Mouse (Mus musculus): ENCODE measurements around the gene Ltv1. TPM values are rescaled to one million over a fixed set of nuclear protein-coding genes. Genes with fewer than 3 reads are reported as not detected.
"Not testable (repeated sequence)": the region's sequence is repeated elsewhere in the genome, so short reads cannot be mapped to it uniquely, and the experiment has no call there.

Ltv1 gene
- polyA plus RNA-seq, 1 experiment from 2014 or later = 75.6 TPM

DNA sequence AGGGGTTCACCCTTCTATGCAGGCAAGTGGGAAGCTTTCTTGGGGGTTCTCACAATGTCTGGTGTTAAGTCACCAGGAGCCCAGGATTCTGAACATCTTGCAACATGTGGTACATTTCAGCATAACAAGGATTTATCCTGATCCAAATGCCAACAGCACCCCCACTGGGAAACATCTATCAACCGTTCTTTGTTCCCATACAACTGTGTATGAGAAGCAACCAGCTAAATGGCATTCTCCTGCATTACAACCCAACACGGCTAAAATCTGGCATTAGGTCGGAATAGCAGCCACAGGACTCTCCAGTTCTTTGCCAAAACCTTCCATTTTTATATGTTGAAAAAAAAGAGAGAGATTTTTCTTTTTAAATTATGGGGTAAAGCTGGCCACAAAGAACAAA lies 16.5 kb upstream of the Ltv1 start:
- H3K27ac ChIP-seq (ENCODE audit: low read length) = peak overlapping the region; percentile 61
- no peaks in the 10 kb centered on the region for H3K36me3 ChIP-seq (ENCODE audit: control insufficient read depth, insufficient read depth, low read length)
- no peak overlapping the region for H3K4me2 ChIP-seq (replicated peaks; ENCODE audit: low read depth, low read length)
- H3K9ac ChIP-seq (replicated peaks; ENCODE audit: low read depth, low read length) = no peak overlapping the region
- no peaks in the 10 kb centered on the region for H3K27me3 ChIP-seq (ENCODE audit: control insufficient read depth, insufficient read depth, low read length)
- no peak for ATAC-seq (ENCODE audit: insufficient number of reproducible peaks, insufficient read depth, low FRiP score, low read depth)
- H3K4me1 ChIP-seq (ENCODE audit: control insufficient read depth, insufficient read depth, low read length) = peaks cover 35% of the 10 kb centered on the region
- no peak overlapping the region for H3K4me3 ChIP-seq (ENCODE audit: low read depth, low read length)
- 29% methylated on average over 3 of the region's 3 CpGs for WGBS
- no peaks in the 10 kb centered on the region for H3K9me3 ChIP-seq (ENCODE audit: control insufficient read depth, low read depth, low read length)

DNA sequence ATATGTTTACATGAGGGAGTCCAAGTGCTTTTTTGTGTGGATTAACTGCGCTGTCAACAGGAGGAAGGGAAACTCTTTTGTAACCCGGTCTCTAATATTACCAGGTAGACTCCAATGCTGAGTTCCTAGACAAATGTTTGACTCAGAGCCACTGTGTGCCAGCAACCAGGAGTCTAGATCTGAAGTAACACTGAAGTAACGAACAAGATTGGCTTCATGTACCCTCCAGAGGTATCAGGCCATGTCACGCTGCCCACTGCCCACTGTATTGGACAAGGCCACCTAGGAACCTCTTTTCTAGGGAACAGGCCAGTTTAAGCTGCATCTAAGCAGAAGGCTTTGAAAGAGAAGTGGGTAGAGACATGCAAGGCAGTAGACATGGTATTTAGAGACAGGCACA lies 16.1 kb upstream of the Ltv1 start:
- no peak overlapping the region for H3K4me3 ChIP-seq (ENCODE audit: low read depth, low read length)
- no peak overlapping the region for H3K9ac ChIP-seq (replicated peaks; ENCODE audit: low read depth, low read length)
- H3K4me1 ChIP-seq (ENCODE audit: control insufficient read depth, insufficient read depth, low read length) = peaks cover 30% of the 10 kb centered on the region
- 70% methylated on average over 4 of the region's 4 CpGs for WGBS
- no peaks in the 10 kb centered on the region for H3K36me3 ChIP-seq (ENCODE audit: control insufficient read depth, insufficient read depth, low read length)
- ATAC-seq (ENCODE audit: insufficient number of reproducible peaks, insufficient read depth, low FRiP score, low read depth) = no peak
- H3K27me3 ChIP-seq (ENCODE audit: control insufficient read depth, insufficient read depth, low read length) = no peaks in the 10 kb centered on the region
- H3K4me2 ChIP-seq (replicated peaks; ENCODE audit: low read depth, low read length) = no peak overlapping the region
- no peaks in the 10 kb centered on the region for H3K9me3 ChIP-seq (ENCODE audit: control insufficient read depth, low read depth, low read length)
- H3K27ac ChIP-seq (ENCODE audit: low read length) = peak overlapping the region; percentile 61

DNA sequence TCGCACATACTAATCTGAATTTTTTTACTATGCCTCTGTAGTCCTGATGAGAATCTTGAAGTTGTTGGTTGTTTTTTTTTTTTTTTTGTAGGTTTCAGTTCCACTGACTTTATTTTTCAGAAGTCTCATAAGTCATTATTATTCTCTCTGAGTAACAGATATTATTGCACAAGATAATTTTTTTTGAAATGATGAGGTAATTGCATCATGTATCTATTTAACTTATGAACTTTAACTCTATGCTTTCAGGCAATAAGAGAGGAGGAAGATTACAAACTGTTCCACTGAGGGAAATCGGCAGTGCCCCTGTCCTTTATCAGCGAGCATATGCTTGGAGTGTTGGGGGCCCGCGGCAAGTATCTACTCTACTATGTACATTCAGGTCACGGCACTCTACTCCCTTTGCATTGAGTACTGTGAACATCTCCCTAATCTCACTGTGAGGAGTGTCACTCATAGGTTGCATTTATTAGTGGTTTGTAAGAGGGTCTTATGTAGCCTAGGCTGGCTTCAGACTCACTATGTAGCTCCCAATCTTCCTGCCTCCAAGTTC lies 8.8 kb upstream of the Ltv1 start:
- H3K27ac ChIP-seq (ENCODE audit: low read length) = no peak overlapping the region
- H3K4me3 ChIP-seq (ENCODE audit: low read depth, low read length) = no peak overlapping the region
- H3K9me3 ChIP-seq (ENCODE audit: control insufficient read depth, low read depth, low read length) = no peaks in the 10 kb centered on the region
- no peaks in the 10 kb centered on the region for H3K36me3 ChIP-seq (ENCODE audit: control insufficient read depth, insufficient read depth, low read length)
- H3K27me3 ChIP-seq (ENCODE audit: control insufficient read depth, insufficient read depth, low read length) = no peaks in the 10 kb centered on the region
- no peak overlapping the region for H3K9ac ChIP-seq (replicated peaks; ENCODE audit: low read depth, low read length)
- ATAC-seq (ENCODE audit: insufficient number of reproducible peaks, insufficient read depth, low FRiP score, low read depth) = no peak
- 92% methylated on average over 6 of the region's 6 CpGs for WGBS
- H3K4me1 ChIP-seq (ENCODE audit: control insufficient read depth, insufficient read depth, low read length) = no peaks in the 10 kb centered on the region
- no peak overlapping the region for H3K4me2 ChIP-seq (replicated peaks; ENCODE audit: low read depth, low read length)

DNA sequence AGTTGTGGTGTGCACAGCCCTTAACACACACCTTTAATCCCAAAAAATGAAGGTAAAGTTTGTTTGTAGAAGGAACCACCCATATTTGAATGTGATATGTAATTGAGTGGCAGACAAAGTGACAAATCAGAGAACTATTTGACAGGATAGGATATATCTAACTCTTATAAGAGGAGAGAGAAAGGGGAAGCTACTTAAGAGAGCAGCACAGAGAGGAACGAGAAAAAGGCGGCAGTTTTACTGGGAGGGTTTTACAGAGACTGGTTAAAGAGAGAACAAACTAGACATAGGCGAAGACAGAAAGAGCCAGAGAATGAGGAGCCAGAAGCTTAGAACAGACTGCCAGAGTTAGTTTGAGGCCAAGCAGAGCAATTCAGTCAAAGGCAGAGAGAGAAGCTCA lies 7.9 kb upstream of the Ltv1 start:
- Histone ChIP-seq H3K9ac (replicated peaks; ENCODE audit: low read depth, low read length) (no peak overlapping the region), H3K4me3 (ENCODE audit: low read depth, low read length) (no peak overlapping the region), H3K9me3 (ENCODE audit: control insufficient read depth, low read depth, low read length) (no peaks in the 10 kb centered on the region), H3K4me1 (ENCODE audit: control insufficient read depth, insufficient read depth, low read length) (no peaks in the 10 kb centered on the region), H3K27me3 (ENCODE audit: control insufficient read depth, insufficient read depth, low read length) (no peaks in the 10 kb centered on the region), H3K27ac (ENCODE audit: low read length) (no peak overlapping the region), H3K4me2 (replicated peaks; ENCODE audit: low read depth, low read length) (no peak overlapping the region), H3K36me3 (ENCODE audit: control insufficient read depth, insufficient read depth, low read length) (no peaks in the 10 kb centered on the region)
- WGBS = 84% methylated on average over 3 of the region's 3 CpGs
- ATAC-seq (ENCODE audit: insufficient number of reproducible peaks, insufficient read depth, low FRiP score, low read depth) = no peak

DNA sequence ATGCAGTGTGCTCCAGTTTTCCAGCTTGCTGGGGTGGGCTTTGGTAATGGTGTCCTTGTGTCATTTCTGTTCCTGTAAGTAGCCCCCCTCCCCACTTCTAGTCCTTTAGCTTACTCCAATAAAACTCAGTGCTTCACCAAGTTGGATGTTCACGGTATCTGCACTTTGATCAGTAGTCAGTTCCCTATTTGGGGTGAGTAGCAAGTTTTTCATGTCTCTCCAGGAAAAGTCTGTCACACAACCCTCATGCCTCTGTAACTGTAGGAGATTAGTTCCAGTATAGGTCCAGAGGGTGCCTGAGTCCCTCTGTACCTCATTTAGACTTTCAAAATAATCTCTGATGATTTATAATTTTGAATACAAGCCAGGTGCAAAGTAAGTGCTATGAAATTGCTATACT lies 6.3 kb upstream of the Ltv1 start:
- 97% methylated on average over 1 of the region's 1 CpGs for WGBS
- no peak overlapping the region for H3K9ac ChIP-seq (replicated peaks; ENCODE audit: low read depth, low read length)
- no peak overlapping the region for H3K4me3 ChIP-seq (ENCODE audit: low read depth, low read length)
- H3K9me3 ChIP-seq (ENCODE audit: control insufficient read depth, low read depth, low read length) = no peaks in the 10 kb centered on the region
- H3K4me2 ChIP-seq (replicated peaks; ENCODE audit: low read depth, low read length) = no peak overlapping the region
- no peaks in the 10 kb centered on the region for H3K27me3 ChIP-seq (ENCODE audit: control insufficient read depth, insufficient read depth, low read length)
- no peak for ATAC-seq (ENCODE audit: insufficient number of reproducible peaks, insufficient read depth, low FRiP score, low read depth)
- no peaks in the 10 kb centered on the region for H3K4me1 ChIP-seq (ENCODE audit: control insufficient read depth, insufficient read depth, low read length)
- H3K27ac ChIP-seq (ENCODE audit: low read length) = 0 out of 2 replicates have a peak overlapping the region, but pooled peaks have one; percentile 21
- no peaks in the 10 kb centered on the region for H3K36me3 ChIP-seq (ENCODE audit: control insufficient read depth, insufficient read depth, low read length)

DNA sequence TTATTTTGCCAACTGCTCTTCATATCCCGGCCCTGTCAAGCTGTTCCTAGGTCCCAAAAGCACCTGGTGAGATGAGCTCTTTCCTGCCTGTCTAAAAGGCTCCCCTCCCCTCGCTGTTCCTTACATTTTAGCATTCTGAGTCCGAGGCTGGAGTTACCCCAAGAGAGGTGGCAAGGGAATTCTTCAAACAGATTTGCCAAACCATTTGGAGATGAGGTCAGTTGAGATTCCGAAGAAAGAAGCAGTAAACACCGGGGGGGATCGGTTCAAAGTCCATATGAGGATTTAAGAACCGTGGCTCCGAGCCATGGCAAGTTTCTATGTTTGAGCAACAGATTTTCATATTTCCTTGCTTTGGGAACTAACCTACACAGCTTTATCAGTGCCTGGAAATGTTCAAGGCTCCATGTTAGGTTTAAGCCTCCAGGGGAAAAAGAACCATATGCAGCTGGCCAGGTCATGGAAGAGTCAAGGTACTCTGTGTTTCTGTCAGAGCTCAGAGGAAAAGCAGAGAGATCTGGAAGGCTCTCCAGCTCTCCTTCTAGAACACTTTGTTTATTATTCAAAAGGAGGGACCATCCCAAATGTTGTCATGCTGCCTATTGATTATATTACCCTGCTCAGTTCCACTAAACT lies 4.0 kb upstream of the Ltv1 start:
- WGBS = 63% methylated on average over 8 of the region's 8 CpGs
- H3K27ac ChIP-seq (ENCODE audit: low read length) = no peak overlapping the region; the same call in 1 of the 2 replicates
- no peak for ATAC-seq (ENCODE audit: insufficient number of reproducible peaks, insufficient read depth, low FRiP score, low read depth)

DNA sequence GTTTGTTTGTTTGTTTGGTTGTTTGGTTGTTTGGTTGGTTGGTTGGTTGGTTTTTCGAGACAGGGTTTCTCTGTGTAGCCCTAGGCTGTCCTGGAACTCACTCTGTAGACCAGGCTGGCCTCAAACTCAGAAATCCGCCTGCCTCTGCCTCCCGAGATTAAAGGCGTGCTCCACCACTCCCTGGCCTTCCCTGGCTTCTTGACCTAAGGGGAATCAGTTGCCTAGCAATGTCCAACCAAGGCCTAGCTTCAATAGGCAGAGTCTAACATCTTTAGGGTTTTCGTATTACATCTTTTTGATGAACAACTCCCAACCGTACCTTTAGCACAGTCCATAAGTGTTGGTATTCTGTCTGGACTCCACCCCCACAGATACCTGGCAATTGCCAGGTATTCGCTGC lies 528 bp upstream of the Ltv1 start:
- Histone ChIP-seq H3K36me3 (ENCODE audit: control insufficient read depth, insufficient read depth, low read length) (peaks cover 14% of the 10 kb centered on the region), H3K4me3 (ENCODE audit: low read depth, low read length) (peak overlapping the region; percentile 88), H3K4me2 (replicated peaks; ENCODE audit: low read depth, low read length) (peak overlapping the region; percentile 69)
- H3K4me1 ChIP-seq (ENCODE audit: control insufficient read depth, insufficient read depth, low read length); H3K9me3 ChIP-seq (ENCODE audit: control insufficient read depth, low read depth, low read length); H3K27ac ChIP-seq (ENCODE audit: low read length); H3K9ac ChIP-seq (replicated peaks; ENCODE audit: low read depth, low read length); ATAC-seq (ENCODE audit: insufficient number of reproducible peaks, insufficient read depth, low FRiP score, low read depth); H3K27me3 ChIP-seq (ENCODE audit: control insufficient read depth, insufficient read depth, low read length): not testable (repeated sequence)
- WGBS = 84% methylated on average over 7 of the region's 7 CpGs

More for the DNA sequence above, 4.0 kb upstream of the Ltv1 start:
- Histone ChIP-seq H3K9ac (replicated peaks; ENCODE audit: low read depth, low read length) (no peak overlapping the region), H3K4me2 (replicated peaks; ENCODE audit: low read depth, low read length) (no peak overlapping the region), H3K4me1 (ENCODE audit: control insufficient read depth, insufficient read depth, low read length) (peaks cover 4% of the 10 kb centered on the region; the same call in 1 of the 2 replicates), H3K36me3 (ENCODE audit: control insufficient read depth, insufficient read depth, low read length) (no peaks in the 10 kb centered on the region), H3K4me3 (ENCODE audit: low read depth, low read length) (no peak overlapping the region), H3K27me3 (ENCODE audit: control insufficient read depth, insufficient read depth, low read length) (no peaks in the 10 kb centered on the region), H3K9me3 (ENCODE audit: control insufficient read depth, low read depth, low read length) (no peaks in the 10 kb centered on the region)

DNA sequence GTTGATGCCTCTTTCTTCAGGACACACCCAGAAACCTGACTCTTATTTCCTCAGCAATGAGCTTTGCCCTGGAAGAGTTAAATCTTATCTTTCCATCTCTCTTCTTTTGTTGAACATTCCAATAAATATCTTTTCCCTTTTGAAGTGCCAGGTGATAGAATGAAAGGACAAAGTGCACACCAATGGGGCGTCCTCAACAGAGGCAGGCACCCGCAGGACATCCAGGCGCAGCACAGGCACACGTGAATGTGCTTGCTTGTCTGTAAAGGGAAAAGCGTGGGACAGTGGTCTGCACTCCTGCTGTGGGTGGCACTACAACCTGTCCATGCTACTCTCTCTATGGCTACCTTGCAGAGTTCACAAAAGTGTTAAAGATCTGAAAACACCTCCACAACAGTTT lies 3.1 kb downstream of the Ltv1 start:
- H3K27ac ChIP-seq (ENCODE audit: low read length) = no peak overlapping the region
- H3K9ac ChIP-seq (replicated peaks; ENCODE audit: low read depth, low read length) = no peak overlapping the region
- no peak overlapping the region for H3K4me2 ChIP-seq (replicated peaks; ENCODE audit: low read depth, low read length)
- H3K4me3 ChIP-seq (ENCODE audit: low read depth, low read length) = no peak overlapping the region
- H3K4me1 ChIP-seq (ENCODE audit: control insufficient read depth, insufficient read depth, low read length) = peaks cover 8% of the 10 kb centered on the region; the same call in 1 of the 2 replicates
- WGBS = 63% methylated on average over 5 of the region's 5 CpGs
- no peaks in the 10 kb centered on the region for H3K27me3 ChIP-seq (ENCODE audit: control insufficient read depth, insufficient read depth, low read length)
- peaks cover 36% of the 10 kb centered on the region for H3K36me3 ChIP-seq (ENCODE audit: control insufficient read depth, insufficient read depth, low read length)
- ATAC-seq (ENCODE audit: insufficient number of reproducible peaks, insufficient read depth, low FRiP score, low read depth) = no peak
- H3K9me3 ChIP-seq (ENCODE audit: control insufficient read depth, low read depth, low read length) = no peaks in the 10 kb centered on the region

DNA sequence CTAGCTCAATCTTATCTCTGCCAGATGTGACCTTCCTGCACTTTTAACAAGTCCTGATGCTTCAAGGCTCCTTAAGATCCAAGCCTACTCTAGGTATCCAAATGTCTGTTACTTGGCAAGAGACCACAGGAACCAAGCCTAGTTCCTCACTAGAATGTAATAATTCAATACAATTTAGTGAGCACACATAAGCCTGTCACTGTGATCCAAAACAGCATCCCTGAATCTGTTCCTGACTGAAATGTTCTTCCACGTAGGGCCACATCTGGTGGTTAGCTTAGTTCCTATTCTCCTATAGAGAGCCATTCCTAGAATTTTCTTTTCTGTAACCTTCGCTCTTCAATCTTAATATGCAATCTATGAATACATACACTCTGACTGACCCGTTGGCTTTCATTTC lies 6.2 kb downstream of the Ltv1 start:
- Histone ChIP-seq H3K4me3 (ENCODE audit: low read depth, low read length) (no peak overlapping the region), H3K9me3 (ENCODE audit: control insufficient read depth, low read depth, low read length) (no peaks in the 10 kb centered on the region), H3K9ac (replicated peaks; ENCODE audit: low read depth, low read length) (no peak overlapping the region), H3K27ac (ENCODE audit: low read length) (no peak overlapping the region; the same call in 1 of the 2 replicates), H3K36me3 (ENCODE audit: control insufficient read depth, insufficient read depth, low read length) (peaks cover 46% of the 10 kb centered on the region), H3K4me1 (ENCODE audit: control insufficient read depth, insufficient read depth, low read length) (0 out of 2 replicates have a peak, but pooled peaks cover 3% of the 10 kb centered on the region), H3K27me3 (ENCODE audit: control insufficient read depth, insufficient read depth, low read length) (no peaks in the 10 kb centered on the region), H3K4me2 (replicated peaks; ENCODE audit: low read depth, low read length) (no peak overlapping the region)
- ATAC-seq (ENCODE audit: insufficient number of reproducible peaks, insufficient read depth, low FRiP score, low read depth) = peak; percentile 38; the same call in 1 of the 2 replicates
- 71% methylated on average over 3 of the region's 3 CpGs for WGBS
